ENCODE assay signal across 11 mouse cellular contexts in genomic region chr9:75196335-75196734, GRCm38 (mm10). TPM values are rescaled to one million over a fixed set of nuclear protein-coding genes. Genes with fewer than 3 reads are reported as not detected.
DNase-seq lines count a peak whose midpoint lies in the region; ATAC-seq and TF ChIP-seq lines count a peak whose summit lies in the region.
"Had no signal": no experiment of that assay in that cellular context is flagged by ENCODE, and none has a peak within 500 bp of the region (broad histone marks: within the 10 kb centered on the region; RNA-seq: fewer than 3 reads in every experiment).

No protein-coding gene starts in this region.

- peak overlapping the region; percentile 33 for H3K27ac ChIP-seq in MEL (ENCODE audit: control insufficient read depth, low read depth, low read length)
- peak overlapping the region; percentile 40 for H3K27ac ChIP-seq in macrophage
- no peak overlapping the region for H3K27ac ChIP-seq in midbrain, embryonic 13.5 days
- H3K27ac ChIP-seq: intestine, embryonic 15.5 days; liver, embryonic 15.5 days; neural tube, embryonic 15.5 days had no signal

- TF ChIP-seq RAD21 in MEL (IDR thresholded peaks at IDR 0.05; ENCODE audit: low read depth, low read length): no peak

- no peak for TF ChIP-seq CTCF in MEL (IDR thresholded peaks at IDR 0.05 in 2 of 3, conservative IDR thresholded peaks at IDR 0.05 in 1 of 3; ENCODE audit: control insufficient read depth in 1 of 3, insufficient read depth in 1 of 3, low read depth in 2 of 3, low read length in 3 of 3, poor library complexity in 1 of 3, severe bottlenecking in 1 of 3)

- DNase-seq in layer of hippocampus, adult 18-20 months (ENCODE audit: low spot score in 2 of 2): peak; percentile 54 to 69
- DNase-seq in layer of hippocampus, postnatal 10 days (ENCODE audit: low spot score in 2 of 2): no peak
- peak; percentile 74 for DNase-seq in MEL (ENCODE audit: low read depth, low spot score)
- peak; percentile 18 for DNase-seq in c-Kit-positive CD71-negative TER-119-negative erythroid progenitor cells, embryonic 14.5 days (ENCODE audit: low read depth)
- DNase-seq in urinary bladder, postnatal 4 days (ENCODE audit: low spot score in 2 of 2): no peak
- DNase-seq in thymus, postnatal 25 days: no peak

- no peak overlapping the region for H3K9ac ChIP-seq in MEL (ENCODE audit: control insufficient read depth, low read depth, low read length, poor library complexity, severe bottlenecking)
- no peak overlapping the region for H3K9ac ChIP-seq in midbrain, embryonic 13.5 days (replicated peaks)
- H3K9ac ChIP-seq: intestine, embryonic 15.5 days; liver, embryonic 15.5 days; neural tube, embryonic 15.5 days had no signal

- no peaks in the 10 kb centered on the region for H3K79me2 ChIP-seq in MEL (ENCODE audit: control insufficient read depth, insufficient read depth, low read length, poor library complexity)
- H3K79me2 ChIP-seq in macrophage (ENCODE audit: inconsistent target): peaks cover 7% of the 10 kb centered on the region; the same call in 1 of the 2 replicates

- WGBS in macrophage (ENCODE audit: missing documents): 0% methylated on average over 2 of the region's 2 CpGs
- WGBS in midbrain, embryonic 13.5 days: 83% methylated on average over 2 of the region's 2 CpGs

- no peak for TF ChIP-seq POLR2A in MEL (IDR thresholded peaks at IDR 0.05; ENCODE audit: control insufficient read depth in 1 of 2, insufficient read depth in 1 of 2, low read depth in 1 of 2, low read length in 2 of 2, poor library complexity in 1 of 2)

- H3K27me3 ChIP-seq in MEL (ENCODE audit: control insufficient read depth in 1 of 2, insufficient read depth in 2 of 2, low read length in 2 of 2): no peaks in the 10 kb centered on the region
- no peaks in the 10 kb centered on the region for H3K27me3 ChIP-seq in midbrain, embryonic 13.5 days
- H3K27me3 ChIP-seq: intestine, embryonic 15.5 days; liver, embryonic 15.5 days; neural tube, embryonic 15.5 days had no signal

- TF ChIP-seq EP300 in MEL (IDR thresholded peaks at IDR 0.05; ENCODE audit: low read depth in 1 of 2, low read length in 2 of 2): peak; percentile 29 to 47; a peak in 3 of 4 replicates

- peaks cover 0 to 12% of the 10 kb centered on the region in 2 experiments; a peak in 2 of 4 replicates for H3K36me3 ChIP-seq in MEL (ENCODE audit: control insufficient read depth in 1 of 2, insufficient read depth in 2 of 2, low read length in 2 of 2)
- peaks cover 68% of the 10 kb centered on the region for H3K36me3 ChIP-seq in macrophage (ENCODE audit: inconsistent target)
- H3K36me3 ChIP-seq in midbrain, embryonic 13.5 days: peaks cover 52% of the 10 kb centered on the region
- H3K36me3 ChIP-seq: liver, embryonic 15.5 days had no signal

- peaks cover 9 to 10% of the 10 kb centered on the region in 2 experiments for H3K4me1 ChIP-seq in MEL (ENCODE audit: control insufficient read depth in 1 of 2, insufficient read depth in 2 of 2, low read length in 2 of 2)
- H3K4me1 ChIP-seq in midbrain, embryonic 13.5 days (replicated peaks): peaks cover 5% of the 10 kb centered on the region; the same call in 1 of the 2 replicates
- H3K4me1 ChIP-seq: intestine, embryonic 15.5 days; liver, embryonic 15.5 days; neural tube, embryonic 15.5 days had no signal

- no peaks in the 10 kb centered on the region for H3K9me3 ChIP-seq in MEL (replicated peaks; ENCODE audit: insufficient read depth, low read length)
- H3K9me3 ChIP-seq in midbrain, embryonic 13.5 days: no peaks in the 10 kb centered on the region
- H3K9me3 ChIP-seq: intestine, embryonic 15.5 days; liver, embryonic 15.5 days; neural tube, embryonic 15.5 days had no signal

- H3K4me2 ChIP-seq in midbrain, embryonic 13.5 days (replicated peaks): no peak overlapping the region
- H3K4me2 ChIP-seq: intestine, embryonic 15.5 days; liver, embryonic 15.5 days; neural tube, embryonic 15.5 days had no signal

- H3K4me3 ChIP-seq in MEL (ENCODE audit: control insufficient read depth in 1 of 2, insufficient read depth in 1 of 2, low read depth in 2 of 2, low read length in 2 of 2) (no peak overlapping the region), macrophage (ENCODE audit: inconsistent target) (no peak overlapping the region)
- no peak overlapping the region for H3K4me3 ChIP-seq in midbrain, embryonic 13.5 days (replicated peaks)
- H3K4me3 ChIP-seq: intestine, embryonic 15.5 days; liver, embryonic 15.5 days; neural tube, embryonic 15.5 days had no signal

- no peak for ATAC-seq in midbrain, embryonic 13.5 days
- ATAC-seq: intestine, embryonic 15.5 days had no signal

TF ChIP-seq in MEL, 35 proteins besides CTCF, POLR2A, EP300 and RAD21:
- TF ChIP-seq BHLHE40 (IDR thresholded peaks at IDR 0.05; ENCODE audit: borderline replicate concordance, low read depth, low read length): peak; percentile 15; the same call in 1 of the 2 replicates
- 0 out of 2 replicates have a peak, but pooled peaks have one; percentile 13 for TF ChIP-seq SIN3A (IDR thresholded peaks at IDR 0.05; ENCODE audit: low read length)
- peak; percentile 97 for TF ChIP-seq ETS1 (IDR thresholded peaks at IDR 0.05; ENCODE audit: low read depth, low read length)
- 0 out of 2 replicates have a peak, but pooled peaks have one; percentile 11 for TF ChIP-seq GATA1 (IDR thresholded peaks at IDR 0.05; ENCODE audit: low read depth, low read length)
- TF ChIP-seq MAX (IDR thresholded peaks at IDR 0.05; ENCODE audit: low read length): no peak
- TF ChIP-seq TBP (IDR thresholded peaks at IDR 0.05; ENCODE audit: low read depth, low read length): 0 out of 2 replicates have a peak, but pooled peaks have one; percentile 21
- TF ChIP-seq TCF12 (IDR thresholded peaks at IDR 0.05; ENCODE audit: low read depth, low read length): 0 out of 2 replicates have a peak, but pooled peaks have one; percentile 5
- no peak for TF ChIP-seq NELFE (IDR thresholded peaks at IDR 0.05; ENCODE audit: low read depth, low read length)
TF ChIP-seq in MEL: peak in this region for 6.

RNA-seq across cellular contexts. Expression of gene Myo5c, which starts 35.5 kb away (rescaled TPM):
- under 1 TPM; 0.43 to 0.87 TPM for total RNA-seq in layer of hippocampus, adult 18-20 months (2021)
- under 1 TPM; 0.29 to 0.80 TPM for total RNA-seq in layer of hippocampus, postnatal 10 days (2021)
- 0.03 TPM in 1 of 2 replicates, not detected in the other for total RNA-seq in MEL (2012; rRNA removed)
- polyA plus RNA-seq in MEL (2012; ENCODE audit: insufficient read depth in 1 of 2, insufficient read length in 2 of 2, low read depth in 1 of 2, low replicate concordance in 2 of 2, missing spikeins in 1 of 2) (under 1 TPM in 1 of 2 experiments, not detected in 1; 0.13 TPM), macrophage (2018) (not detected in 3 replicates)
- under 1 TPM in 6 of 26 experiments, not detected in 20; 0.06 to 0.29 (median 0.19) TPM for total RNA-seq in macrophage (2018; cell fraction: chromatin; rRNA removed)
- total RNA-seq in macrophage (2018; cell fraction: cytosol; rRNA removed): under 1 TPM in 3 of 26 experiments, not detected in 23; under 0.01 to 0.05 (median 0.03) TPM
- 1 to 10 TPM in 1 of 26 experiments, under 1 TPM in 3, not detected in 22; 0.16 to 1.5 (median 0.26) TPM for total RNA-seq in macrophage (2018; cell fraction: nucleus; rRNA removed)
- 0.50 and 0.59 TPM in 2 replicates for polyA plus RNA-seq in midbrain, embryonic 13.5 days (2015; fragmentation: Nextera tagmentation; extraction: Ambion mirVana)

Comparison
In these comparisons a context has a peak if more than half of its experiments do, and no peak if none do; other contexts are left out.
1. DNase-seq: peak in layer of hippocampus, adult 18-20 months (2 of 2), MEL (single experiment) and c-Kit-positive CD71-negative TER-119-negative erythroid progenitor cells, embryonic 14.5 days (single experiment); none in layer of hippocampus, postnatal 10 days (0 of 2), urinary bladder, postnatal 4 days (0 of 2) and thymus, postnatal 25 days (single experiment).